ENCODE assay signal across 9 mouse cellular contexts in genomic region chr4:117101218-117101617, GRCm38 (mm10). TPM values are rescaled to one million over a fixed set of nuclear protein-coding genes. Genes with fewer than 3 reads are reported as not detected.
A peak's percentile ranks its signal among the peaks of the same experiment; 100 is the strongest.
DNase-seq lines count a peak whose midpoint lies in the region; ATAC-seq lines count a peak whose summit lies in the region.
"Had no signal": no experiment of that assay in that cellular context is flagged by ENCODE, and none has a peak within 500 bp of the region (broad histone marks: within the 10 kb centered on the region; RNA-seq: fewer than 3 reads in every experiment).

No protein-coding gene starts in this region.

- H3K4me1 ChIP-seq in kidney, embryonic 16.5 days (ENCODE audit: insufficient read depth, low read length): peaks cover 39% of the 10 kb centered on the region

- no peak overlapping the region for H3K9ac ChIP-seq in kidney, embryonic 16.5 days (replicated peaks; ENCODE audit: low read length)
- H3K9ac ChIP-seq: liver, embryonic 13.5 days had no signal

- DNase-seq in kidney, adult 11 months: peak; percentile 58
- peak; percentile 93 for DNase-seq in R1 (ENCODE audit: low read depth, low spot score)
- peak; percentile 55 to 65 for DNase-seq in heart, postnatal 10 days
- DNase-seq in lung, postnatal 36 days: peak; percentile 63
- DNase-seq in urinary bladder, postnatal 14 days (ENCODE audit: low spot score): no peak
- no peak for DNase-seq in cerebellum, adult 18-20 months
- no peak for DNase-seq in ovary, postnatal 36 days (ENCODE audit: low spot score)
- DNase-seq: liver, embryonic 13.5 days had no signal

- no peak overlapping the region for H3K4me3 ChIP-seq in kidney, embryonic 16.5 days (ENCODE audit: low read length)
- H3K4me3 ChIP-seq: liver, embryonic 13.5 days had no signal

- WGBS in kidney, embryonic 16.5 days: 42% methylated on average over 7 of the region's 7 CpGs

- no peak overlapping the region for H3K27ac ChIP-seq in kidney, embryonic 16.5 days (ENCODE audit: low read length)
- H3K27ac ChIP-seq: liver, embryonic 13.5 days had no signal

- no peaks in the 10 kb centered on the region for H3K27me3 ChIP-seq in kidney, embryonic 16.5 days (ENCODE audit: insufficient read depth, low read length)

- 0 out of 2 replicates have a peak, but pooled peaks cover 2% of the 10 kb centered on the region for H3K36me3 ChIP-seq in kidney, embryonic 16.5 days (ENCODE audit: insufficient read depth, low read length)
- H3K36me3 ChIP-seq: liver, embryonic 13.5 days had no signal

- H3K4me2 ChIP-seq in kidney, embryonic 16.5 days (replicated peaks; ENCODE audit: low read depth, low read length): no peak overlapping the region
- H3K4me2 ChIP-seq: liver, embryonic 13.5 days had no signal

- intact Hi-C loops in heart, postnatal 10 days (cut with DNase I): no loop called here

- ATAC-seq in kidney, embryonic 16.5 days (ENCODE audit: low FRiP score, low TSS enrichment): no peak

- no peaks in the 10 kb centered on the region for H3K9me3 ChIP-seq in kidney, embryonic 16.5 days (ENCODE audit: low read length)
- H3K9me3 ChIP-seq: liver, embryonic 13.5 days had no signal

RNA-seq across cellular contexts. Expression of gene Ptch2, which starts 5.3 kb away (rescaled TPM):
- polyA plus RNA-seq in kidney, embryonic 16.5 days (2015; fragmentation: Nextera tagmentation; extraction: Ambion mirVana): 8.8 and 10.0 TPM in 2 replicates
- 1 to 10 TPM; 3.6 to 4.3 TPM for total RNA-seq in heart, postnatal 10 days (2021)

RNA-seq across cellular contexts. Expression of gene Btbd19, which starts 24.3 kb away (rescaled TPM):
- polyA plus RNA-seq in kidney, embryonic 16.5 days (2015; fragmentation: Nextera tagmentation; extraction: Ambion mirVana): 5.1 and 5.3 TPM in 2 replicates
- total RNA-seq in heart, postnatal 10 days (2021): 1 to 10 TPM; 5.1 to 6.4 TPM

RNA-seq across cellular contexts. Expression of gene Tctex1d4, which starts 25.4 kb away (rescaled TPM):
- not detected in 2 replicates for polyA plus RNA-seq in kidney, embryonic 16.5 days (2015; fragmentation: Nextera tagmentation; extraction: Ambion mirVana)
- under 1 TPM in 1 of 2 experiments, not detected in 1; 0.31 TPM for total RNA-seq in heart, postnatal 10 days (2021)
- polyA plus RNA-seq: liver, embryonic 13.5 days had no signal

RNA-seq across cellular contexts. Expression of gene Plk3, which starts 32.5 kb away (rescaled TPM):
- 3.1 and 3.7 TPM in 2 replicates for polyA plus RNA-seq in kidney, embryonic 16.5 days (2015; fragmentation: Nextera tagmentation; extraction: Ambion mirVana)
- 1 to 10 TPM; 3.7 to 4.3 TPM for total RNA-seq in heart, postnatal 10 days (2021)

RNA-seq across cellular contexts. Expression of gene Rps8, which starts 54.8 kb away (rescaled TPM):
- 746 and 795 TPM in 2 replicates for polyA plus RNA-seq in kidney, embryonic 16.5 days (2015; fragmentation: Nextera tagmentation; extraction: Ambion mirVana)
- total RNA-seq in heart, postnatal 10 days (2021): 100 to 1,000 TPM; 803 to 807 TPM

Comparison
In these comparisons a context has a peak if more than half of its experiments do, and no peak if none do; other contexts are left out.
1. DNase-seq: peak in kidney, adult 11 months (single experiment), R1 (single experiment), heart, postnatal 10 days (2 of 2) and lung, postnatal 36 days (single experiment); none in urinary bladder, postnatal 14 days (single experiment), cerebellum, adult 18-20 months (0 of 2) and ovary, postnatal 36 days (single experiment).